Mouse (Mus musculus) embryo, embryonic 10 days (tissue): ENCODE results near the gene Armc12.

Experiments
- DNase-seq: peaks from one replicate; pipeline ENCODE4 v3.0.0-alpha.2; 2015; ENCODE audit warnings: low spot score

Gene Armc12

GRCm38 (mm10) chr17:28530506-28530905 is at the start of gene Armc12:
TSS of gene Armc12 (plus strand) at chr17:28530806.
- no peak for DNase-seq

DNA sequence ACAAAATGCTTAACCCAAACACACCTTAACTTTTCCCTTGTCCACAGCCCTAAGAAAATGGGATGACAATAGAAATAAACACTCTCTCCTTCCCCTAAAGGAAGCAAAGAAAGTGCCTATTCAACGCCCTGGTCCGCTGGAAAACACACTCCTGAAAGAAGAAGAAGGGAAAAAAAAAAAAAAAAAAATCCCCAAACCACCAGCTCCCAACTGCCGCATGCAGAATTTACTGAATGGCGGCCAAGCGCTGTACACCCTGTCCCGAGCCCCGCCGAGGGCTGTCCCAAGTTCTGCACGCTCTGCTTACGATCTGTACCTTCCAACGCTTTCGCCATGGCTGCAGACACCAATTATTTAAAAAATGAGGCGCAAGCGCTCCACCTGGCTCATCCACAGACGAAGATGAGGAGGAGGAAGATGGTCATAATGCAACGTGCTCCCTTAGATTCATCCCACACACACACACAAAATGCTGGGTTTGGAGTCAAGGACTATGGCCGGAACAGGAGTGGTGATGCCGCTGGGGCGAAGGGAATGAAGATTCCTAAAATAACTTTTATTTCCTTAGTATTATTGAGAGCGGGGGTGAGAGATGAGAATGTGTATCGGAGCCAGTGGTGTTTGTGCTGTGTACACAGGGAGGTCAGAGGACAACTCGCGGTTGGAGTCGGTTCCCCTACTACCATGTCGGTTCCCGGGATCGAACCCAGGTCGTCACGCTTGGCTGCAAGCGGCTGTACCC is 45.7 kb upstream of the Armc12 start:
- DNase-seq: peak; percentile 70

- DNase-seq: no peak
These were observed 45.1 kb upstream of the Armc12 start for GRCm38 (mm10) chr17:28485446-28485948.

GRCm38 (mm10) chr17:28485977-28486400 is 44.6 kb upstream of the Armc12 start:
- DNase-seq: peak; percentile 99

DNA sequence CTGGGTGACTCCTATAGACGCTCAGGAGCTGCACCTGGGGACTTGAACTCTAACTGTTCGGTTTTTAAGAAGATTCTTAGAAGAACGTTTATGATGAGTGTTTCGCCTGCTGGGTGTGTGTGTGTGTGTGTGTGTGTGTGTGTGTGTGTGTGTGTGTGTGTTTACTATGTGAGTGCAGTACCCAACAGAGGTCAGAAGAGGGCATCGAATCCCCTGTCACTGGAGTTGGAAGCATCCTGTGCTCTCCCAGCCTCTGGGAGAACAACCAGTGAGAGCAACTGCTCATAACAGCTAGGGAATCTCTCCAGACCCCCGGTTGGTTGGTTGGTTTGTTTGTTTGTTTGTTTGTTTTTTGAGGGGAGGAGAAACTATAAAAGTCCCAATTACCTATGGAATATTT is 43.9 kb upstream of the Armc12 start:
- no peak for DNase-seq

- DNase-seq: no peak
These were observed 42.9 kb upstream of the Armc12 start for GRCm38 (mm10) chr17:28487584-28488257.

- DNase-seq: no peak
These were observed 42.2 kb upstream of the Armc12 start for GRCm38 (mm10) chr17:28488258-28489013.

- no peak for DNase-seq
These were observed 39.4 kb upstream of the Armc12 start for GRCm38 (mm10) chr17:28491035-28491770.

DNA sequence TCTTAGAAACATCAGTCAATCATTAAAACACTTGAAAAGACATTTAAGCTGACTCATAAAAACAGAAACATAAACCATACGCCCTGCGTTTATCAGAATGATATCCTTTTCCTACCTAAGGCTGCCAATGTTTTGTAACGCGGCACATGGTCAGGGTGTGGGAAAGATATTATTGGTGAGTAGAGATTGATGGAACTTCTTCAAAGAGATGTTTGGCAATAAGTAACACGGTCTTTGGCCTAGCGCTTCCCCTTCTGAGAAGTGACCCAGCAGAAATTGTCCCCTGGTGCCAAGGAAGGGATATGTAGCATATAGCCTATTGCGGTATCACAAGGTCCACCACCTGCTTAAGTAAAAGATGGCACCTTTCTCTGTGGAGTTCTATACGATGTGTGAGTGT is 34.8 kb upstream of the Armc12 start:
- DNase-seq: no peak

- no peak for DNase-seq
These were observed 31.4 kb upstream of the Armc12 start for GRCm38 (mm10) chr17:28499190-28499589.

DNA sequence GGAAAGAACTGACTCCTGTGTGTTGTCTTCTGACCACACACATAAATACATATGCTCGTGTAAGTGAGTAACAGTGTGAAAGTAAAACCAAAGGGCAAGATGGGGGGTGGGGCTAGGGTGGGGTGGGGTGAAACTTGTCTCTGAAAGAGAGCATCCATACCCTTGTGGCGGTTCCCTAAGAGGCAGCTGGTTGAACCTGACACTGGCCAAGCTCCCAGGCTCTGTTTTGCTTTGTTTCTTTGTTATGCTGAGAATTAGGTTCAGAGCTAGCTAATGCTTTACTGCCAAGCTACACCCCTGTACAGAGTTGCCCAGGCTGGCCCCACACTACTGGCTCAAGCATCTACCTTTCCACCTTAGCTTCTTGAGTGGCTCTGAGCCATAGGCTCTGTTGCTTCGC is 30.1 kb upstream of the Armc12 start:
- no peak for DNase-seq

DNA sequence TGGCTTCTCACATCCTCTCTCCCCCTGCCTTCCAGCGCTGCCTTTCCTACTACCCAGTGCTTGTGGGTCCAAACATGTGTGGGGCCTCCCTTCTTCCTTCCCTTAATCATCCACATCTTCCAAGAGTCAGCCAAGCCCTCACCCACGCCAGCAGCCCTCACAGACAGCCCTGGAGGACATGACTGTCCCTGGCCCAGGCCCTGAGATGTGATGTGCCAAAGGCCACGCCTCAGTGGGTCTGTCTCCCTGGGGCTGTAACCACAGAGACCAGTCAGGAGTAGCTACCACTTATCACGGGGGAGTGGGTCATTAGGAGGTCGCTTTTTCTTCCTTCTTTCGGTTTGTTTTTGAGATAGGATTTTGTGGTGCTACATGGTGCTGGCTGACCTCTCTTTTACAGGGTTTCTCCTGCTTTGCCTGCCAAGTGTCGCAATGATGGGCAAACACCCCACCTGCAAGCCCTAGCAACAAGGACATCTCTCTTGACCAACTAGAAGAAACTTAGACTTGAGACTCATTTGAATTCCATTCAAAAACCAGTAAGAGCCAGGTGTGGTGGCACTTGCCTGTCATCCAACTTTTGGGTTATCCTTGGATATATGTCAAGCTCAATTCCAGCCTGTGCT is 28.3 kb upstream of the Armc12 start:
- DNase-seq: no peak

GRCm38 (mm10) chr17:28504182-28504581 is 26.4 kb upstream of the Armc12 start:
- DNase-seq: no peak

GRCm38 (mm10) chr17:28505591-28505990 is 25.0 kb upstream of the Armc12 start:
- DNase-seq: no peak

- DNase-seq: no peak
These were observed 23.7 kb upstream of the Armc12 start for GRCm38 (mm10) chr17:28506895-28507294.

DNA sequence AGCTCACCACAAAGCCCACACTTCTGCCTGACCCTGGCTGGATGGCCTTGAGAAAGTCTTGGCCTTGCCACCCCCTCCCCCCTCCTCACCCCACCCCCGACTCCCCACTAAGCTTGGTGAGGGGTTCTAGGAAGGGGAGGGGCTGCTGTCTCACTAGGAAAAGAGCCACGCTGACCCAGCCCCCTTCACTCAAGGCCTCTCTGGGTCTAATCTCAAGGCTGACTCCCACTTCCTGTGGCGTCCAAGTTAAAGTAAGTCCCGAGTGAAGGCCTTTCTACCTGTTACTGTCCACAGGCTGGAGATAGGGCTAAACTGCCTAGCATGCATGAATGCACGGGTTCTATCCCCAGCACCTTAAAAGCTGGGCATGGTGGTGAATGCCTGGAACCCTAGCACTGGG is 23.1 kb upstream of the Armc12 start:
- DNase-seq: no peak

DNA sequence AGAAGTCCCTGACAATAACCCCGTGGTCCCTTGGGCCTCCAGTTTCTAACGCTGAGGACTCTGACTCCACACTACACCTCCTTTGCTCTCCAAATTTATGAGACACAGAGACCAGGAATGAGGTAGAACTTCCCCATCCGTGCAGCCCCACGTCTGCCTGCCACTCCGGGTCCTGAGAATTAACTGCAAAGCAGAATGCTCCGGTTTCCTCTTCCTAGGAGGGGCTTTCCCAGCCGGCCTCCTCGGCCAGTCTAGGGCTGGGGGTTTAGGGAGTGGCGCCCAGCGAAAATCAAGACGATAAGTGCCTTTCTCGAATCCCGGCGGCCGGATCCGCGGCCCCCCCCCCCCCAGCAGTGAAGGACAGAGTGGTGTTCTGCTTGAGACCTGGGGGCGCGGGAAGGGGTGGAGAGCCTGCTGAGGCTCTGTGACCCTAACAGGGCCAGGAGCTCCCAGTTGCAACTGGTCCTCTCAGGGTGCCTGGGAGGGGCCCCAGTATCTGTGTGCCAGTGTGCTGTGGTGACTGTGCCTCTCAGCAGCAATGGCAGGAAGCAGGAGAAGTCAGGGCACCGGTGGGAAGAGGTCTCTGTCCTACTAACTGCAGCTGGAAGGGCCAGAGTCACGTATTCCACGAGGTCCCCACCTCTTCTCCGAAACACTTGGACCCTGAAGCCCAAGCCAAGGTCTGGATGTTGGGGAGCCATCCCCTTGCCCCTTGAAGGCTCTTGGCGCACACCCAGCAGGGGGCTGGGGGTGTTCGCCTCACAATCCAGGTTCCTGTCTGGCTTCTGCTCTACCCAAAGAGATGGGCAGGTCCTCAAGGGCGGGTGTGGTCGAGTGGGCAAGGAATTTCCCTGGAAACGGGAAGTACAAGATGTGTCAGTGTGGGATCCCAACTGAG is 19.9 kb upstream of the Armc12 start:
- peak; percentile 21 for DNase-seq

DNA sequence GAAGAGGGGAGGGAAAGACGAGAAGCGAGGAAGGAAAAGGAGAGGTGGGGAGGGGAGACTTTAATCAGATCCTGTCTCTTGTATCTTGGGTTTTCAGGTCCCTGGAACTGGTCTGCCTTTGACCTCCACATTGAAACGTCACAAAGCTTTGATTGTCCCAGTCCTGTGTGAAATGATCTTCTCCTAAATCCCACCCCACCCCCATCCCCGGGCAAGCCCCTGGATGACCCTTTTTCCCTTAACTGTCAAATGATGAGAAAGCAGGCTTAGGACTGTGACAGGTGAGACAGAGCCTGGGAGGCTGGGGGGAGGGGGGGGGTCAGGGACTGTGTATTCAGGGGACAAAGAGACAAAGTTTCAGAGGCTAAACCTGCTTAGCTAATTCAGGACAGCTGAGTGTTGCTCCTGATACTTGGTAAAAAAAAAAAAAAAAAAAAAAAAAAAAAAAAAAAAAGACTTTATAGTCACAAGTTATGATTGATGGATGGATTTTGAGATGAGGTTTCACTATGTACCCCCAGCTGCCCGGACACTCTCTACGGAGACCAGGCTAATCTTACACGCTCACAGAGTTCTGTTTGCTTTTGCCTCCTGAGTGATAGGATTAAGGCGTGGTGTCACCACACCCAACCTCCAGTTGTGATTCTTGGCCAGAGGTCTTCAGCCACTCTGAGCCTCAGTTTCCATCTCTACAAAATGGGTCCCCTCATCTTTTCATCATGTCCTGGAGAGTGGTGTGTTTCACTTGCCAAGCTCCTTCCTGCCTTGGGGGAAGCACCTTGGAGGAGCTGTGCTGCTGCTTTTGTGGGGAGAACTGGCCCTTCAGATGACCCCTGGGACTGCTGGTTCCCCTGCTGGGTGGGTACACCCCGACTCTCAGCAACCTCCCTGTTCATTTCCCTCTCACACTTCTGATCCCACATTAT is 18.7 kb upstream of the Armc12 start:
- peak; percentile 45 for DNase-seq

DNA sequence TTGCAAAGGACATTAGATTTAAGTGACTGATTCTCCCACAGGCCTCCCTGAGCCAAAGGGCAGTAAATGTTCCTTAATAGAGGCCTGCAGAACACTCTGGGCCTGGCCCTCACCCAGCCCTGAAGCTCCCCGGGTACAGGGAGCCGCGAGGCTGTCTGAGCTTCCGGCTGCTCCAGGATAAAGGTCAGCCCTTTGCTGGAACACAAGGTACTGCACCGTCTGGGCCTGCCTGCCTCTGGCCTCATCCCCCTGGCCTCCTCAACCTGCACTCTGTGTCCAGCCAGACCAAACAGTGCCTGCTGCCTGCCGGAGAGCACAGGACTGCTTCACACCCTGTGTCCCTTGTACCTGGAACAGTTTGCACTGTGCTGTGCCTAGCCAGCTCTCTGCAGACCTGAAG is 17.9 kb upstream of the Armc12 start:
- DNase-seq: no peak
